Mouse (Mus musculus) regulatory T cell (primary cell): ENCODE data around the gene Aim2.

Experiments used
- in situ Hi-C: fragments of 300-600 bp; cut with MboI, MseI; formaldehyde crosslinking; loops from one replicate; pipeline ENCODE4 v1.15.1; 2025; ENCODE audit warnings: high pct_unique_total_duplicates

Aim2 gene

GRCm38 (mm10) chr1:173343934-173344333, 6.7 kb upstream of the Aim2 start:
- in situ Hi-C loops = loop anchor here (25.0 kb wide), 2 partner anchors 932 to 1118 kb away; no protein-coding TSS in a partner anchor

GRCm38 (mm10) chr1:173345112-173345511, 5.6 kb upstream of the Aim2 start:
- in situ Hi-C loops = loop anchor here (25.0 kb wide), 2 partner anchors 933 to 1117 kb away; no protein-coding TSS in a partner anchor

DNA sequence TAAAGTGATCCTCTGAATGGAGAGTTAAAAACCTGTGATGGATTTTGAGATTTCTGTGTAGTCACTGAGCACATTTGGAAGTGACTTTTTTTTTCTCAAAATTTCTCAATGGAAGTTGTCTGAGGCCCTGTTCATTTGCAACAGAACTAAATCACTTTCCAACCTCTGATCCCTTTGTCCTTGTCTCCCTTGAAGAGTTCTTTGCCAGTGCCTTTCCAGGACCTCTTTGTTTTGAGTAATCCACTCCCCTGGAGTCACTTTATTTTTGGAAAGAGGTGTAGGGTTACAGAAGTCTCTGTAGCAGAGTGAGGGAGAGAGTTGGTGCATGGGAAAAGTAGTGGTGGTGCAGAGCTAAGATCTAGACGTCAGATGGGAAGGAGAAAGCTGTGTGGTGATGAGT, 2.2 kb upstream of the Aim2 start:
- in situ Hi-C loops = loop anchor here (25.0 kb wide), 2 partner anchors 936 to 1114 kb away; no protein-coding TSS in a partner anchor

GRCm38 (mm10) chr1:173349192-173349591, 1.5 kb upstream of the Aim2 start:
- in situ Hi-C loops = loop anchor here (25.0 kb wide), 2 partner anchors 937 to 1113 kb away; no protein-coding TSS in a partner anchor

GRCm38 (mm10) chr1:173349946-173350345, 733 bp upstream of the Aim2 start:
- in situ Hi-C loops = loop anchor here (25.0 kb wide), 2 partner anchors 938 to 1112 kb away; no protein-coding TSS in a partner anchor

DNA sequence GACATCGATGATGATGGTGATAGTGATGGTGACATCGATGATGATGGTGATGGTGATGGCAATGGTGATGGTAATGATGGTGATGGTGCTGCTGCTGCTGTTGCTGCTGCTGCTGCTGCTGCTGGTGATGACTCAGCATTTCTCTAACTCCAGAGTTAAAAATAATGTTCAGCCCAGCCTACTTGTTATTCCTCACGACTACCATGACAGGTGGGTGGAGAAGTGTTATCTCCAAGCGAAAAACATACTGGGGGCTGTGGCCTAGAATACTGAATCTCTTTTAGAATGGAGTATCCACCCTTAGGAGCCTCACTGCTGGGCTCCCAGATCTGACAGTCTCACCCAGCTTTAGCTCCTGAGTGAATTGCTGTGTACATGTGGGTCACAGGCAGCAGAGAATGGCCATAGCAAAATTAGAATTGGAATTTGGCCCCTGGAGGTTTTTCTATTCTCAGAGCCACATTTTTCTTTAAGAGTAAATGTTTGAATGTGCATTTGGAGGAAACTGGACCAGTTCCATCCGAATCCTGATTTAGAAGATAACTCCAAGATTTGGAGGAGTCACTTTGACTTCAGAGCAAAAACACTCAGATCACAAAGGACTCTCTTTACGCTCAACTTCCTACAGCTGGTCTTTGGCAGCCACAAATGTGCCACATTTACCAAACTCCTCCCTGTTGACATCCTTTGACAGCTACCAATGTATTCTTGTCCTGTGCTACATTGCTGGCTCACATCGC, 4.6 kb downstream of the Aim2 start:
- in situ Hi-C loops = no loop called here

DNA sequence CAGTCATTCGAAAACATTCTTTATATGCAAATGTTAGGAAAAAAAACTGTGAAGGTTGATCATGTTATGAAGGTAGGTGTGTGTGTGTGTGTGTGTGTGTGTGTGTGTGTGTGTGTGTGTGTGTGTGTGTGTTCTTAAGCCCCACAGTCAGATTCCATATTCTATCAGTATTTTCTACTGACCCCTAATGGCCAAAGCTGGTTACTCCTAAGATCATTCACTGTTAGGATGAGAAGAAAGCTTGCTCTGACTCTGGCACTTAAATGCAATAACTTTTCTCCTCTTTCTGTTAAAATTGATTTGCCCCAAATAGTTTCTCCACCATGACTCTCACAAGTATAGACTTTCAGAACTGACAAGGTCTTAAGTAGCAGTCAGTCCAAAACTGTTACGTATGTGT, 6.0 kb downstream of the Aim2 start:
- in situ Hi-C loops = no loop called here

DNA sequence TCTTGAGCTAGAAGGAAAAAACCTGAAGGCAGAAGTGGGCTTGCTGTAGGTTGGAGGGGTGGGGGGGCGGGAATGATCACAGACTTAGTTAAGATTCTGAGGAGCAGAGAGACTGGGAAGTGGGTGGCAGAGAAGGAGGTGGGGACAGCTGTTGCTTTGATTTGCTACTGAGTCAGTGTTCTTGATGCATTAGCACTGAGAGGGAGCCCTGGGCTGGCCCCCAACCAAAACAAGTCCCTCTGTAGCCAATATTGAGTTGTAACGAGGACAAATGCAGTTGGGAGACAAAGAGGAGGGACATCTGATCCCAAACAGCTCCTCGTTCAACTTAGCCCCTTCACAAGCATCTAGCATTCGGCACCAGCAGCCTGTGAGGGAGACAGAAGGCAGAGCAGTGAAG, 7.1 kb downstream of the Aim2 start:
- in situ Hi-C loops = no loop called here

- in situ Hi-C loops = loop anchor here (10.0 kb wide), 1 partner anchor 505 kb away; no protein-coding TSS in a partner anchor
Measured at GRCm38 (mm10) chr1:173359590-173360290, 9.1 kb downstream of the Aim2 start.

GRCm38 (mm10) chr1:173361651-173362050, 11.0 kb downstream of the Aim2 start:
- in situ Hi-C loops = loop anchor here (10.0 kb wide), 1 partner anchor 507 kb away; no protein-coding TSS in a partner anchor

GRCm38 (mm10) chr1:173363436-173363835, 12.8 kb downstream of the Aim2 start:
- in situ Hi-C loops = loop anchor here (10.0 kb wide), 1 partner anchor 509 kb away; no protein-coding TSS in a partner anchor

DNA sequence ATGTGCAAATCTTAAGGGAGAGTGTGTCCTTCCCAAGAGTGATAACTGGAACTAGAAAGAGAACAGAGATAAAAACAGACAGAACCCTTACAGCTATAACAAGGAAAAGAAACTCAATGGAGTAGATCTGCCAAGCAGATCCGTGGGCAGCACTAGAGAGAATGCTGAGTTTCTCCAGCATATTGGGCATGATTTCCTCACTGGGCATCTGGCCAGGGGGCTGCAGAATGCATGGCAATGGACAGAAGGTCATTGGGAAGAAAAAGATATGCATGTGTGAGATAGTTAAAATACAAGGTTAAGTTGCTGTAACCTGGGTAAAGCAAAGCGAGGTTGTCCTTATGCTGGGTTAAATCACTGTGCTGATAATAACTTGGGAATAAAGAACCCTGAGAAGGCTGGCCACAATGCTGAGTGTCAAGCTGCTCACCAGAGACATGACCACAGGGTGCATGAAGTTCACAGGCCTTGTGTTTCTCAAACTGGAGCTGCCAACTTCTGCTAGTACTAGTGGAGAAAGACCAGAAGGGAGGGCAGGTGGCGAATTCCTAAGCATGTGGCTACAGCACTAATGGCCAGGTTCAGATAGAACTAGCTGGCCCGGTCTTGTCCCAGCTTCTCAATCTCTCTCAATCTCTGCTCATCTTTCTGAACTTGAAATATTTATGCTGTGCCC, 13.6 kb downstream of the Aim2 start:
- in situ Hi-C loops = loop anchor here (10.0 kb wide), 1 partner anchor 509 kb away; no protein-coding TSS in a partner anchor

DNA sequence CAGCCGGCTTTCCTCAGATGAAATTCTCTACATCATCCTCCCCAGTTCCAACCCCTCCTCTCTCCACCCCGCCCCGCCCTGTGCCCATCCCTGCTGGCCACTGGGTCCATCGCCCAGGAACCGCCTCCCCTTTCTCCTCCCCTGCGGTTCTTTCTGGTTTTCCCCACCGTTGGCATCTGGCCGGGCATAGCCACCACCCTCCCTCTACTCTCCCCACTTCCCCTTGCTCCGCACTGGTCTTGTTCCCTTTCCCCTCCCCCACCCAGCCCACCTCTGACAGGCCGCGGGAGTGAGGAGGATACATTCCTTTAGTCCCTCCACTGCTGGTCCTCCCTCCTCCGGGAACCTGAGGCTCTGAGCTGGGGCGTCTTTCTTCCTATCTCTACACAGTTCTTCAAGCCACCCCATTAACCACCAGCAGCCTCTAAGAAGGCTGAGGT, 15.3 kb downstream of the Aim2 start:
- in situ Hi-C loops = loop anchor here (10.0 kb wide), 1 partner anchor 511 kb away; no protein-coding TSS in a partner anchor

DNA sequence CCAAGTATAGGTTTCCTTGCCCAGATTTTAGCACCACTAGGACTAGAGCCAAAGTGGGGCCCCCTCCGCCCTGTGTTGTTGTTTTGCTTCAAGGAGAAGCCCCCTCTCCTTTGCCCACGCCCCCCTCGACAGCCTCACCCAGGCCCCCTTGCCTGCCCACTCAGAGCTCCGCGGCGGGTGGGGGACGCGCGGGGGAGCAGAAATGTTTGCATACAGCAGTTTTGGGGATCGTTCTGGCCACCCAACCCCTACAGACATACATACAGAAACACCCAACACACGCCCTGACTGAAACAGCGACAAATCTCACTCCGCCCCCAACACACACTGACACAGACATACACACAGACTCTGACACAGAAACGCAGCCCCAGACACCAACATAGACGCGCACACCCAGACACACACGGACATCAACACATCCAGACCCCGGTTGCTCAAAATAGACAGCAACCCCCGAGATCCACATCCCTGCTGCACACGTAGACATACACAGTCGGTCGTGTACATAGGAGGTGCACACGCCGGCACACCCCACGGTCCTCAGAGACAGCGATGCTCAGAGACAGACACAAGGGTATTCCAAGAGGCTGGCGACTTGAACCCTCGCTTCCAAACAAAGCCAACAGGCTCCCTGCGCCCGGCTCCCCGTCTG, 16.1 kb downstream of the Aim2 start:
- in situ Hi-C loops = loop anchor here (10.0 kb wide), 1 partner anchor 512 kb away; no protein-coding TSS in a partner anchor

DNA sequence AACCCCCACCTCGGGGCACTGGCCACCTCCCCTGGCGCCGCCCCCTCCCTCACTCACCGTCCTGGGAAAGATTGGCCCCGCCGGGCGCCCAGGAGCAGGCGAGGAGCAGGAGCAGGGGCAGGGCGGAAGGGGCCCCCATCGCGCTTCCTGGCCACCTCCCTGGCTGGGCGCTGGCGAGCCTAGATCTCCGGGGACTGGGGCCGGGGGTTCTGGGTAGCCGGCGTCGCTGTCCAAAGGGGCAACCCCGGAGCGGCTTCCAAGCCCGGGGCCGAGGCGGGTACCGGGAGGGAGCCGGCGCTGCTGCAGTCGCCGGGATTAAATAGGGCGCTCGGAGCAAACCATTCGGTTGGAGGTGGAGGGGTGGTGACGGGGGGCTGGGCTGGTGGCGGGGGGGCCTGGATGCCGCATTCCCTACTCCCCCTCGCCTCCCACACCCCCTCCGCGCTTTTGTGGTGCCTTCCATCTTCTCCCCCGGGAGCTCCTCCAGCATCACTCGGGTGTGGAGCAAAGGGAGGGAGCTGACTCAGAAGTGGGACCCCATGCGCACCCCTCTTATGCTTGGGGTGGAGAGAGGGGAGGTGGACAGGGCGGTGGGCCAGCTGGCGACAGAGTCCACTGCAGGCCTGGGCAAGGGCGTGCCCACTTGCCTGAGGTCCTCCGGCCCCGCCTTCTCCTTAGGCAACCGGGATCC, 16.8 kb downstream of the Aim2 start, which contains the start of gene Cadm3:
Cadm3 (minus strand) TSS at position 340 of the 691 bp plus-strand sequence.
- in situ Hi-C loops = loop anchor here (10.0 kb wide), 1 partner anchor 513 kb away; no protein-coding TSS in a partner anchor

GRCm38 (mm10) chr1:173369611-173370010, 18.9 kb downstream of the Aim2 start:
- in situ Hi-C loops = loop anchor here (10.0 kb wide), 1 partner anchor 515 kb away; no protein-coding TSS in a partner anchor

- in situ Hi-C loops = no loop called here
Measured at GRCm38 (mm10) chr1:173370456-173370855, 19.8 kb downstream of the Aim2 start.

DNA sequence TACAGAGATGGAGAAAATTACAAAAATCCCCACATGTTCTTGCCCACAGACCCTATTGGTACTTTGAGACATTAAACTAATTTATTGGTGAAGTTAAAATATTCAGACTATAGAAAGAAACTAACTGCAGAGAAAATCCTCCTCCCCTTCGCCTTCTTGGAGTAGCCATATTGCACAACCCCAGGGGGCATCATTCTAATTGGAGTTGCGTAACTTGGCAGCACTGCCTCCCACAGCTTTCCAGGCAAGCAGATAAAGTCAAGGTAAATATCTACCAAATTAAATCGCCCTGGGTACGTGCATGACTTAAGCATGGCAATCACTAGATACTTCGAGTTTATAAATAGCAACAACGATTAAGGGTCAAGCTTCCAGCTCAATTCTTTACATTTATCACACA, 20.9 kb downstream of the Aim2 start:
- in situ Hi-C loops = no loop called here

DNA sequence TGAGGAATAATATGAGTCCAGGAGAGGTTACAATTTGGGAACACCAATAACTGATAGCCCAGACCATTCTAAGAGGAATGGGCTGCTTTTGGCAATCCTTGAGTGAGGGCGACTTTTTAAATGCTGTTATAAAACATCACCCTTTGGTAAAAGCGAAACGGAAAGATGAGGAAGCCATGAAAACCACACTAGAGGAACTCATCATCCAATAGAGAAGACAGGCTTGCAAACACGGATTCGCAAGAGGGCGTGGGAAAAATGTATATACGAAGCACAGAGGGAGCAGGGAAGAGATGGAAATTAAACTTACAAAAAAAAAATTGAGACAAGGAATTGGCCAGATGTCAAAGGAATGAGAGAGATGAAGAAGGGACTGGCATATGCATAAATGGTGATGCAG, 23.3 kb downstream of the Aim2 start:
- in situ Hi-C loops = no loop called here
